Mouse (Mus musculus) kidney, adult 2 months (tissue): ENCODE measurements around the gene Nav2.

ENCODE experiments used
- CTCF ChIP-seq: fragments of 200-500 bp; conservative IDR thresholded peaks from 2 replicates; pipeline ENCODE4 v1.5.1; 2011; ENCODE audit warnings: low read depth, mild to moderate bottlenecking, control low read depth, low read length, moderate library complexity, mixed read lengths; ENCODE audit not compliant: insufficient read depth, insufficient read length
- POLR2A ChIP-seq: fragments of 200-500 bp; IDR thresholded peaks from one replicate; pipeline ENCODE4 v1.6.1; 2011; ENCODE audit warnings: low read depth, low read length, control low read depth

- TF ChIP-seq POLR2A = no peak
- no peak for TF ChIP-seq CTCF
Measured at GRCm38 (mm10) chr7:49250581-49251307, 342.2 kb downstream of the Nav2 start.
